Mouse (Mus musculus): ENCODE results near the gene Kctd11.
"Not testable (repeated sequence)": the region's sequence is repeated elsewhere in the genome, so short reads cannot be mapped to it uniquely, and the experiment has no call there.

Kctd11 gene

GRCm38 (mm10) chr11:69881787-69882670 is 823 bp upstream of the Kctd11 start:
- DNase-seq (ENCODE audit: low read depth in 2 of 2, low spot score in 2 of 2): no peak

GRCm38 (mm10) chr11:69880506-69880852 is 727 bp downstream of the Kctd11 start:
- peak; percentile 30 to 52 for DNase-seq (ENCODE audit: low read depth in 2 of 2, low spot score in 2 of 2)

GRCm38 (mm10) chr11:69879711-69880110 is 1.5 kb downstream of the Kctd11 start:
- no peak for DNase-seq (ENCODE audit: low read depth in 2 of 2, low spot score in 2 of 2)

GRCm38 (mm10) chr11:69878952-69879351 is 2.3 kb downstream of the Kctd11 start:
- DNase-seq (ENCODE audit: low read depth in 2 of 2, low spot score in 2 of 2): no peak

- no peak for DNase-seq (ENCODE audit: low read depth in 2 of 2, low spot score in 2 of 2)
Observed at GRCm38 (mm10) chr11:69878399-69878798, 2.8 kb downstream of the Kctd11 start.

- no peak for DNase-seq (ENCODE audit: low read depth in 2 of 2, low spot score in 2 of 2)
Observed at GRCm38 (mm10) chr11:69877878-69878277, 3.3 kb downstream of the Kctd11 start, which contains the start of gene Tmem95. Tmem95 (minus strand) TSS chr11:69878018.

GRCm38 (mm10) chr11:69876867-69877266 is 4.3 kb downstream of the Kctd11 start:
- DNase-seq (ENCODE audit: low read depth in 2 of 2, low spot score in 2 of 2): peak; percentile 88 to 94

- DNase-seq (ENCODE audit: low read depth in 2 of 2, low spot score in 2 of 2): no peak
Observed at GRCm38 (mm10) chr11:69876186-69876585, 5.0 kb downstream of the Kctd11 start.

- DNase-seq (ENCODE audit: low read depth in 2 of 2, low spot score in 2 of 2): no peak
Observed at GRCm38 (mm10) chr11:69872451-69872850, 8.8 kb downstream of the Kctd11 start.

- no peak for DNase-seq (ENCODE audit: low read depth in 2 of 2, low spot score in 2 of 2)
Observed at GRCm38 (mm10) chr11:69871822-69872221, 9.4 kb downstream of the Kctd11 start.

GRCm38 (mm10) chr11:69870289-69871069 is 10.7 kb downstream of the Kctd11 start:
- no peak for DNase-seq (ENCODE audit: low read depth in 2 of 2, low spot score in 2 of 2)

GRCm38 (mm10) chr11:69867335-69867734 is 13.9 kb downstream of the Kctd11 start:
- no peak for DNase-seq (ENCODE audit: low read depth in 2 of 2, low spot score in 2 of 2)

GRCm38 (mm10) chr11:69865561-69865960 is 15.6 kb downstream of the Kctd11 start:
- DNase-seq (ENCODE audit: low read depth in 2 of 2, low spot score in 2 of 2): no peak

- DNase-seq (ENCODE audit: low read depth in 2 of 2, low spot score in 2 of 2): no peak
Observed at GRCm38 (mm10) chr11:69864138-69864860, 16.9 kb downstream of the Kctd11 start.

GRCm38 (mm10) chr11:69863729-69864128 is 17.5 kb downstream of the Kctd11 start:
- not testable (repeated sequence) for DNase-seq (ENCODE audit: low read depth in 2 of 2, low spot score in 2 of 2)

- no peak for DNase-seq (ENCODE audit: low read depth in 2 of 2, low spot score in 2 of 2)
Observed at GRCm38 (mm10) chr11:69858113-69858998, 22.9 kb downstream of the Kctd11 start, which contains the start of gene Tnk1. Tnk1 (minus strand) TSS chr11:69858730.

GRCm38 (mm10) chr11:69855347-69855746 is 25.9 kb downstream of the Kctd11 start:
- DNase-seq (ENCODE audit: low read depth in 2 of 2, low spot score in 2 of 2): no peak

- no peak for DNase-seq (ENCODE audit: low read depth in 2 of 2, low spot score in 2 of 2)
Observed at GRCm38 (mm10) chr11:69854680-69855079, 26.5 kb downstream of the Kctd11 start.

- DNase-seq (ENCODE audit: low read depth in 2 of 2, low spot score in 2 of 2): no peak
Observed at GRCm38 (mm10) chr11:69853994-69854393, 27.2 kb downstream of the Kctd11 start.

- DNase-seq (ENCODE audit: low read depth in 2 of 2, low spot score in 2 of 2): no peak
Observed at GRCm38 (mm10) chr11:69850754-69851153, 30.5 kb downstream of the Kctd11 start.
